Comparison of ENCODE assay signal across 19 mouse cellular contexts in the genomic region with DNA sequence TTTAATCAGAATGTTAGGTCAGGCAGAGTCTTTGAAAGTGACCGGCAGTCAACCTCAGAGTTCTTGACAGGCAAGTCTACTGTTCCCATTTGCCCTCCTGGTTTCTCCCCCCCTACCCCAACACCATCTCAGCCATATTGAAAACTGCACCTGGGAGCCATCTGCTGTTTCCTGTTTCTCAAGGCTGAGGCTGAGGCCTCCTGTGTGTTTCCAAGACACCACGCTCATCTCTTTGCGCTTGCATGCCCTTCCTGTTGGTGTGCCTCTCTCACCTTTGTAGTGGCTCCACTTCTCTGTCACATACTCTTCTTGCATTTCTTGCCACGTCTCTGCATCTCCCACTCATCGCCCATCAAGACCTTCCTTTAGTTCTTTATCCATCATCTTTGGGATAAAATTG.
A peak's percentile ranks its signal among the peaks of the same experiment; 100 is the strongest.
DNase-seq lines count a peak whose midpoint lies in the region; ATAC-seq and TF ChIP-seq lines count a peak whose summit lies in the region.
"Had no signal": no experiment of that assay in that cellular context is flagged by ENCODE, and none has a peak within 500 bp of the region (broad histone marks: within the 10 kb centered on the region; RNA-seq: fewer than 3 reads in every experiment).

No protein-coding gene starts in this region.

- no peak for DNase-seq in heart, postnatal 14 days
- no peak for DNase-seq in liver, postnatal 0 days
- no peak for DNase-seq in liver, embryonic 11.5 days (ENCODE audit: low spot score)
- peak; percentile 74 for DNase-seq in CH12.LX (ENCODE audit: extremely low read depth)
- DNase-seq in thymus, postnatal 10 days (ENCODE audit: low spot score in 2 of 2): peak; percentile 9 to 23
- no peak for DNase-seq in ovary, adult 18-20 months (ENCODE audit: low spot score)
- DNase-seq: adrenal gland, adult 2 months; cerebellum, adult 8-10 months; forebrain, postnatal 0 days; kidney, adult 2 months; kidney, postnatal 14 days had no signal

- peaks cover 17% of the 10 kb centered on the region; the same call in 1 of the 2 replicates for H3K27me3 ChIP-seq in heart, embryonic 12.5 days (replicated peaks)
- H3K27me3 ChIP-seq in liver, postnatal 0 days (ENCODE audit: insufficient read depth, low read length): no peaks in the 10 kb centered on the region
- H3K27me3 ChIP-seq in liver, embryonic 11.5 days (replicated peaks; ENCODE audit: control insufficient read depth, insufficient read depth, low read length): no peaks in the 10 kb centered on the region; the same call in 1 of the 2 replicates
- no peaks in the 10 kb centered on the region for H3K27me3 ChIP-seq in CH12.LX (replicated peaks)
- H3K27me3 ChIP-seq: limb, embryonic 15.5 days; neural tube, embryonic 12.5 days had no signal

- dilution Hi-C loops in CH12.LX (cut with MboI; ENCODE audit: extremely low pct_ligation_motif_present, extremely low pct_unique_long_range_greater_than_20kb, low sequenced_read_pairs): no loop called here

- no peaks in the 10 kb centered on the region for H3K79me2 ChIP-seq in CH12.LX (replicated peaks; ENCODE audit: control insufficient read depth, extremely low read depth, insufficient read depth, poor library complexity, severe bottlenecking)

- H3K27ac ChIP-seq in heart, embryonic 12.5 days (ENCODE audit: poor library complexity, severe bottlenecking): peak overlapping the region; percentile 33; the same call in 1 of the 2 replicates
- peak overlapping the region; percentile 5; the same call in 1 of the 2 replicates for H3K27ac ChIP-seq in liver, postnatal 0 days (ENCODE audit: low read depth)
- H3K27ac ChIP-seq in liver, embryonic 11.5 days (ENCODE audit: low read depth, low read length): no peak overlapping the region
- no peak overlapping the region for H3K27ac ChIP-seq in CH12.LX (ENCODE audit: insufficient read depth, low read depth)
- H3K27ac ChIP-seq: forebrain, embryonic 10.5 days; hindbrain, embryonic 10.5 days; limb, embryonic 15.5 days; neural tube, embryonic 12.5 days had no signal

- in situ Hi-C loops in CH12.LX (cut with MboI; ENCODE audit: low pct_ligation_motif_present, low pct_unique_long_range_greater_than_20kb, low sequenced_read_pairs): no loop called here

- WGBS in heart, embryonic 12.5 days: 77% methylated on average over 5 of the region's 5 CpGs
- 75% methylated on average over 5 of the region's 5 CpGs for WGBS in liver, postnatal 0 days (ENCODE audit: insufficient replicate concordance)
- WGBS in liver, embryonic 11.5 days: 85% methylated on average over 5 of the region's 5 CpGs

- H3K4me2 ChIP-seq in heart, embryonic 12.5 days: peak overlapping the region; percentile 43
- H3K4me2 ChIP-seq in liver, postnatal 0 days (ENCODE audit: low read depth, low read length): no peak overlapping the region
- H3K4me2 ChIP-seq in liver, embryonic 11.5 days: no peak overlapping the region
- H3K4me2 ChIP-seq in CH12.LX (ENCODE audit: insufficient read depth, low read depth, poor library complexity, severe bottlenecking): no peak overlapping the region
- H3K4me2 ChIP-seq: limb, embryonic 15.5 days; midbrain, embryonic 11.5 days; neural tube, embryonic 12.5 days had no signal

- no peak for TF ChIP-seq RAD21 in CH12.LX (IDR thresholded peaks at IDR 0.05; ENCODE audit: low read depth, low read length)

- no peaks in the 10 kb centered on the region for H3K9me3 ChIP-seq in heart, embryonic 12.5 days (replicated peaks)
- H3K9me3 ChIP-seq in liver, postnatal 0 days (ENCODE audit: low read length): no peaks in the 10 kb centered on the region
- H3K9me3 ChIP-seq in liver, embryonic 11.5 days (ENCODE audit: control insufficient read depth, low read length): no peaks in the 10 kb centered on the region
- peaks cover 6% of the 10 kb centered on the region for H3K9me3 ChIP-seq in CH12.LX (replicated peaks; ENCODE audit: low read length)
- H3K9me3 ChIP-seq: forebrain, embryonic 10.5 days; hindbrain, embryonic 10.5 days; limb, embryonic 15.5 days; neural tube, embryonic 12.5 days had no signal

- no peaks in the 10 kb centered on the region for H3K36me3 ChIP-seq in heart, embryonic 12.5 days
- H3K36me3 ChIP-seq in liver, postnatal 0 days (replicated peaks; ENCODE audit: insufficient read depth, low read length): no peaks in the 10 kb centered on the region
- no peaks in the 10 kb centered on the region for H3K36me3 ChIP-seq in liver, embryonic 11.5 days (ENCODE audit: control insufficient read depth, insufficient read depth, low read length)
- H3K36me3 ChIP-seq in CH12.LX (replicated peaks in 1 of 2; ENCODE audit: control insufficient read depth in 1 of 2, insufficient read depth in 1 of 2, low read length in 1 of 2): no peaks in the 10 kb centered on the region
- H3K36me3 ChIP-seq: forebrain, embryonic 10.5 days; hindbrain, embryonic 10.5 days; limb, embryonic 15.5 days; neural tube, embryonic 12.5 days had no signal

- no peak overlapping the region for H3K9ac ChIP-seq in heart, embryonic 12.5 days
- no peak overlapping the region for H3K9ac ChIP-seq in liver, postnatal 0 days (replicated peaks)
- no peak overlapping the region for H3K9ac ChIP-seq in liver, embryonic 11.5 days (ENCODE audit: low read depth, low read length)
- H3K9ac ChIP-seq in CH12.LX (ENCODE audit: insufficient read depth, low read depth): no peak overlapping the region
- H3K9ac ChIP-seq: forebrain, postnatal 0 days; limb, embryonic 15.5 days; neural tube, embryonic 12.5 days had no signal

- intact Hi-C loops in heart, postnatal 14 days (cut with DNase I): loop anchor here (5.0 kb wide), 1 partner anchor 74 kb away; no protein-coding TSS in a partner anchor

- TF ChIP-seq CTCF in liver, postnatal 0 days (IDR thresholded peaks at IDR 0.05; ENCODE audit: low read depth): no peak
- no peak for TF ChIP-seq CTCF in CH12.LX (conservative IDR thresholded peaks at IDR 0.05 in 1 of 2, IDR thresholded peaks at IDR 0.05 in 1 of 2; ENCODE audit: low read depth in 2 of 2, low read length in 2 of 2)

- no peak overlapping the region for H3K4me3 ChIP-seq in heart, embryonic 12.5 days
- no peak overlapping the region for H3K4me3 ChIP-seq in liver, postnatal 0 days (ENCODE audit: low read depth, low read length)
- no peak overlapping the region for H3K4me3 ChIP-seq in liver, embryonic 11.5 days (ENCODE audit: low read depth, low read length)
- no peak overlapping the region for H3K4me3 ChIP-seq in CH12.LX (replicated peaks in 1 of 3; ENCODE audit: low read depth in 2 of 3, low read length in 2 of 3, poor library complexity in 1 of 3)
- H3K4me3 ChIP-seq: forebrain, embryonic 10.5 days; hindbrain, embryonic 10.5 days; limb, embryonic 15.5 days; neural tube, embryonic 12.5 days had no signal

- no peak for ATAC-seq in heart, embryonic 12.5 days (ENCODE audit: insufficient number of reproducible peaks, low FRiP score)
- peak; percentile 53; the same call in 1 of the 2 replicates for ATAC-seq in liver, postnatal 0 days
- ATAC-seq in liver, embryonic 11.5 days (replicated peaks; ENCODE audit: low FRiP score): no peak
- no peak for ATAC-seq in monocyte, adult 5-6 weeks (replicated peaks; ENCODE audit: insufficient number of reproducible peaks, low FRiP score, low TSS enrichment, poor library complexity, severe bottlenecking)
- ATAC-seq: forebrain, postnatal 0 days; inflammation-experienced regulatory T-cells, adult 6 months had no signal

- no peak for TF ChIP-seq POLR2A in CH12.LX (IDR thresholded peaks at IDR 0.05; ENCODE audit: low read depth, low read length)

- H3K4me1 ChIP-seq in heart, embryonic 12.5 days (replicated peaks): peaks cover 40% of the 10 kb centered on the region
- peaks cover 10% of the 10 kb centered on the region; the same call in 1 of the 2 replicates for H3K4me1 ChIP-seq in liver, postnatal 0 days (ENCODE audit: insufficient read depth)
- no peaks in the 10 kb centered on the region for H3K4me1 ChIP-seq in liver, embryonic 11.5 days (replicated peaks; ENCODE audit: control insufficient read depth, insufficient read depth, low read length)
- peaks cover 14 to 50% of the 10 kb centered on the region in 2 experiments for H3K4me1 ChIP-seq in CH12.LX (ENCODE audit: control insufficient read depth in 1 of 2, insufficient read depth in 2 of 2)

- TF ChIP-seq EP300 in liver, postnatal 0 days (IDR thresholded peaks at IDR 0.05; ENCODE audit: low read depth): no peak
- peak; percentile 36; the same call in 1 of the 2 replicates for TF ChIP-seq EP300 in CH12.LX (IDR thresholded peaks at IDR 0.05; ENCODE audit: low read length)

TF ChIP-seq in CH12.LX, 34 proteins besides CTCF, POLR2A, EP300 and RAD21:
- TF ChIP-seq SIN3A (IDR thresholded peaks at IDR 0.05; ENCODE audit: low read length) (0 out of 2 replicates have a peak, but pooled peaks have one; percentile 42), SMC3 (IDR thresholded peaks at IDR 0.05; ENCODE audit: low read depth, low read length) (no peak), ZKSCAN1 (IDR thresholded peaks at IDR 0.05; ENCODE audit: borderline replicate concordance, low read depth, low read length) (no peak), TCF12 (IDR thresholded peaks at IDR 0.05; ENCODE audit: low read depth, low read length) (peak; percentile 79), NRF1 (IDR thresholded peaks at IDR 0.05; ENCODE audit: low read depth, low read length) (0 out of 2 replicates have a peak, but pooled peaks have one; percentile 8), ZC3H11A (IDR thresholded peaks at IDR 0.05; ENCODE audit: low read depth, low read length) (no peak), CHD1 (IDR thresholded peaks at IDR 0.05; ENCODE audit: low read depth, low read length) (no peak)

Comparison
In these comparisons a context has a peak if more than half of its experiments do, and no peak if none do; other contexts are left out.
1. H3K27ac ChIP-seq: peak in heart, embryonic 12.5 days (single experiment) and liver, postnatal 0 days (single experiment); none in liver, embryonic 11.5 days (single experiment) and CH12.LX (single experiment).
2. DNase-seq: peak in CH12.LX (single experiment) and thymus, postnatal 10 days (2 of 2); none in heart, postnatal 14 days (0 of 2), liver, postnatal 0 days (single experiment), liver, embryonic 11.5 days (single experiment) and ovary, adult 18-20 months (single experiment).